Mouse (Mus musculus): ENCODE data around the gene Corin.

GRCm38 (mm10) chr5:72551209-72551608 lies 46.9 kb upstream of the Corin start:
- no peak for TF ChIP-seq CTCF (IDR thresholded peaks at IDR 0.05; ENCODE audit: low read depth, low read length)
- no peak for TF ChIP-seq TAL1 (conservative IDR thresholded peaks at IDR 0.05; ENCODE audit: low read depth, low read length)
- no peak for TF ChIP-seq GATA1 (IDR thresholded peaks at IDR 0.05; ENCODE audit: borderline replicate concordance, low read length)

All from G1E (cell line).